Mouse (Mus musculus) layer of hippocampus, postnatal 25 days (tissue): ENCODE results near the gene Ptges3l. TPM values are rescaled to one million over a fixed set of nuclear protein-coding genes. Genes with fewer than 3 reads are reported as not detected.
"Not testable (repeated sequence)": the region's sequence is repeated elsewhere in the genome, so short reads cannot be mapped to it uniquely, and the experiment has no call there.

ENCODE experiments used
- DNase-seq, 2 experiments: peaks; one replicate each; pipeline ENCODE4 v3.0.0; 2022; ENCODE audit warnings: mixed read lengths in 2 of 2, low spot score in 1 of 2; ENCODE audit errors: extremely low spot score in 1 of 2
- total RNA-seq, 2 experiments: library from RNA; stranded (reverse); gene quantifications; 2 replicates each; pipeline ENCODE4 v1.2.3; 2021

Gene Ptges3l
- total RNA-seq, 2 experiments from 2014 or later: 1.3 to 1.4 TPM

GRCm38 (mm10) chr11:101458217-101458616, 33.1 kb upstream of the Ptges3l start:
- DNase-seq: no peak

GRCm38 (mm10) chr11:101457631-101458030, 32.5 kb upstream of the Ptges3l start:
- no peak for DNase-seq

GRCm38 (mm10) chr11:101455627-101456026, 30.5 kb upstream of the Ptges3l start:
- DNase-seq: no peak

- DNase-seq: no peak
Observed at GRCm38 (mm10) chr11:101454702-101455101, 29.6 kb upstream of the Ptges3l start.

GRCm38 (mm10) chr11:101452093-101452774, 27.1 kb upstream of the Ptges3l start:
- no peak for DNase-seq

- DNase-seq: no peak
Observed at GRCm38 (mm10) chr11:101451536-101451935, 26.4 kb upstream of the Ptges3l start.

DNA sequence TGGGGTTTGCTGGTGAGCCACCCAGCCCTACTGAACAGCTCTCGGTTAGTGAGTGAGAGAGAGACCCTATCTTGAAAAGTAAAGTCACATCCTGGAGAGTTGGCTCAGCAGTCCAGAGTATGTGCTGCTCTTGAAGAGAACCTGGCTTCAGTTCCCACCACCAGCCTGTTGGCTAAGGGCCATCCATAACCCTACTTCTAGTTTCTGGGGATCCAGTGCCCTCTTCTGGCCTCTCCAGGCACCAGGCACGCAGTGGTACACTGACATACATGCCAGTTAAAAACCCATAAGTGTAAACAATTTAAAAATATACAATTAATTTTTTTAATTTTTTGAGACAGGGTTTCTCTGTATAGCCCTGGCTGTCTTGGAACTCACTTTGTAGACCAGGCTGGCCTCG, 25.3 kb upstream of the Ptges3l start:
- no peak for DNase-seq

DNA sequence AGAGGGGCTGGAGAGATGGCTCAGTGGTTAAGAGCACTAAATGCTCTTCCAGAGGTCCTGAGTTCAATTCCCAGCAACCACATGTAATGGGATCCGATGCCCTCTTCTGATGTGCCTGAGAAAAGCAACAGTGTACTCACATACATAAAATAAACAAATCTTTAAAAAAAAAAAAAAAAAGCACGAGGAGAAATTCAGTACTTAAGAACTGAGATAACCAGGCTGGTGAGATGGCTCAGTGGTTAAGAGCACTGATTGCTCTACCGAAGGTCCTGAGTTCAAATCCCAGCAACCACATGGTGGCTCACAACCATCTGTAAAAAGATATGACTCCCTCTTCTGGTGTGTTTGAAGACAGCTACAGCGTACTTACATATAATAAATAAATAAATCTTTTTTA, 24.5 kb upstream of the Ptges3l start:
- DNase-seq: not testable (repeated sequence)

DNA sequence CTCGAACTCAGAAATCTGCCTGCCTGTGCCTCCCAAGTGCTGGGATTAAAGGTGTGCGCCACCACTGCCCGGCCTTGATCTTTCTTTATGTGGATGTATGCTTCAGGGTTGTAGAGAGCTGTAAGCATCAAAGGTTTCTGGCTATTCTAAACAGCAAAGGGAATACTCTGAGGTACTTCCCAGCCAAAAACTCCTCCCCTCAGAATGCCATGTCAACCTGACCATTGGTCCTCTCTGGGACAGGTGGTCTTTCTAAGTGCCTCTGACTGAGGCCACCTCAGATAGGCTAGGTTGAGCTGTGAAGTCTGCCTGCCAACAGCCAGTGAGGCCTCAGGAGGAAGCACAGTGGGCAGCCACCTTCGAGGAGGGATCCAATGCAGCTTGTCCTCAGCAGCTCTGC, 23.8 kb upstream of the Ptges3l start:
- DNase-seq: no peak

DNA sequence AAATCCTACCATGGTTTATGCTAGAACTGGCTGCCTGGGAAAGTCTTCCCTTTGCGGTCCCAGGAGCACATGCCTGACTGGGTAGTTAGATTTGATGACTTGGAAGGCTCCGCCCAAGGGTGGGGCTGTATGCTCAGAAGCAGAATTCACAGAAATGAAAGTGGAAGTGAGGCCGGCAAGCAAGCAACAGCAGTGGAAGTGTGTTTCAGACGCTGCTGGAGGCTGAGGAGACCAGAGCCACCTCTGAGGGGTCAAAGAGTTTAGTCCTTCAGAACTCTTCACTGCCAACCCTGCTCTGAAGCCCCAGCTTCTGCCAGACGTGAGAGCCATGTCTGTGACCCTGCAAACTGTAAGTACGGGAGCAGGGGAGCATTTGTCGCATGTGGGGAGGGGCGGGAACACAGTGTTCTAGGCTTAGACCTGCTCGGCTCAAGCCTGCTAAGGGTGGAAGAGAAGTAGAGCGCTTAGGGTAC, 23.2 kb upstream of the Ptges3l start, which contains the start of gene Ifi35:
TSS of gene Ifi35 (plus strand) at position 134 of the 473 bp plus-strand sequence.
- DNase-seq: no peak

- no peak for DNase-seq
Observed at GRCm38 (mm10) chr11:101447786-101448185, 22.7 kb upstream of the Ptges3l start.

DNA sequence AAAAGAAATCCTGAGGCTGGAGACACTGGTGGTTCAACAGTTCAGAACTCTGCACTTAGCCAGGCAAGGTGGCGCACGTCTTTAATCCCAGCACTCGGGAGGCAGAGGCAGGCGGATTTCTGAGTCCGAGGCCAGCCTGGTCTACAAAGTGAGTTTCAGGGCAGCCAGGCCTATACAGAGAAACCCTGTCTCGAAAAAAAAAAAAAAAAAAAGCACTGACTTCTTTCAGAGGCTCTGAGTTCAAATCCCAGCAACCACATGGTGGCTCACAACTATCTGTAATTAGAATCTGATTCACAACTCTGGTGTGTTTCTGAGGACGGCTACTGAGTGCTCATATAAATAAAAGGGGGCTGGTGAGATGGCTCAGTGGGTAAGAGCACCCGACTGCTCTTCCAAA, 21.7 kb upstream of the Ptges3l start:
- not testable (repeated sequence) for DNase-seq

- DNase-seq: no peak
Observed at GRCm38 (mm10) chr11:101446319-101446718, 21.2 kb upstream of the Ptges3l start.

GRCm38 (mm10) chr11:101442760-101443159, 17.6 kb upstream of the Ptges3l start:
- DNase-seq: no peak

GRCm38 (mm10) chr11:101442127-101442693, 17.1 kb upstream of the Ptges3l start, which contains the start of gene Rpl27:
Gene Rpl27 (plus strand): TSS chr11:101442298.
- DNase-seq: peak; percentile 83 to 90

- not testable (repeated sequence) for DNase-seq
Observed at GRCm38 (mm10) chr11:101441450-101442126, 16.5 kb upstream of the Ptges3l start.

- not testable (repeated sequence) for DNase-seq
Observed at GRCm38 (mm10) chr11:101438006-101438405, 12.9 kb upstream of the Ptges3l start.

GRCm38 (mm10) chr11:101436916-101437315, 11.8 kb upstream of the Ptges3l start:
- DNase-seq: no peak

- no peak for DNase-seq
Observed at GRCm38 (mm10) chr11:101435831-101436230, 10.7 kb upstream of the Ptges3l start.

GRCm38 (mm10) chr11:101433396-101433795, 8.3 kb upstream of the Ptges3l start:
- DNase-seq: no peak

GRCm38 (mm10) chr11:101431327-101431726, 6.2 kb upstream of the Ptges3l start:
- DNase-seq: no peak
